Mouse (Mus musculus): ENCODE results near the gene 1700016H13Rik.

GRCm38 (mm10) chr5:103676289-103676881 lies 20.6 kb upstream of the 1700016H13Rik start:
- TF ChIP-seq CTCF (IDR thresholded peaks at IDR 0.05; ENCODE audit: control insufficient read depth, insufficient read depth, insufficient read length), result no peak
- TF ChIP-seq MYOD1 (IDR thresholded peaks at IDR 0.05; ENCODE audit: control insufficient read depth, insufficient read length, low read depth), result no peak
- no peak for TF ChIP-seq FOSL1 (IDR thresholded peaks at IDR 0.05; ENCODE audit: insufficient read depth, low read length, poor library complexity, severe bottlenecking)
- no peak for TF ChIP-seq USF1 (IDR thresholded peaks at IDR 0.05; ENCODE audit: low read depth)
- no peak for TF ChIP-seq MAX (IDR thresholded peaks at IDR 0.05)
- no peak for TF ChIP-seq CEBPB (IDR thresholded peaks at IDR 0.05; ENCODE audit: low read depth)
- no peak for TF ChIP-seq MYOG (IDR thresholded peaks at IDR 0.05; ENCODE audit: control insufficient read depth, extremely low read depth, insufficient read length)

Data from C2C12 (cell line).